8 mouse cellular contexts compared by ENCODE assay signal in genomic region chr14:79139918-79140825, GRCm38 (mm10).
DNase-seq lines count a peak whose midpoint lies in the region; ATAC-seq lines count a peak whose summit lies in the region.

No protein-coding gene starts in this region.

- ATAC-seq in hindbrain, embryonic 15.5 days (ENCODE audit: low FRiP score, low read depth) = peak; percentile 71
- ATAC-seq in limb, embryonic 15.5 days (ENCODE audit: insufficient number of reproducible peaks, low FRiP score, low TSS enrichment, low read depth) = peak; percentile 48; the same call in 1 of the 2 replicates
- ATAC-seq in neural tube, embryonic 14.5 days (ENCODE audit: low read depth) = peak; percentile 91

- H3K9ac ChIP-seq in hindbrain, embryonic 15.5 days = no peak overlapping the region
- no peak overlapping the region for H3K9ac ChIP-seq in limb, embryonic 15.5 days
- 0 out of 2 replicates have a peak overlapping the region, but pooled peaks have one; percentile 16 for H3K9ac ChIP-seq in neural tube, embryonic 14.5 days (replicated peaks; ENCODE audit: low read depth, low read length)

- DNase-seq in gastrocnemius, adult 18-20 months (ENCODE audit: low spot score) = peak; percentile 69
- no peak for DNase-seq in gastrocnemius, postnatal 14 days
- no peak for DNase-seq in forebrain, embryonic 10.5 days (ENCODE audit: extremely low spot score, low spot score)
- DNase-seq in ovary, postnatal 36 days (ENCODE audit: low spot score) = no peak
- DNase-seq in urinary bladder, adult 18-20 months (ENCODE audit: low spot score in 2 of 2) = no peak

- intact Hi-C loops in gastrocnemius, postnatal 14 days (cut with DNase I; ENCODE audit: low total_unique reads) = no loop called here

- H3K4me2 ChIP-seq in hindbrain, embryonic 15.5 days = peak overlapping the region; percentile 14; the same call in 1 of the 2 replicates
- H3K4me2 ChIP-seq in limb, embryonic 15.5 days = no peak overlapping the region
- peak overlapping the region; percentile 25; the same call in 1 of the 2 replicates for H3K4me2 ChIP-seq in neural tube, embryonic 14.5 days (ENCODE audit: low read depth, low read length)

- peak overlapping the region; percentile 65 for H3K27ac ChIP-seq in forebrain, embryonic 10.5 days
- peak overlapping the region; percentile 41 for H3K27ac ChIP-seq in hindbrain, embryonic 15.5 days (replicated peaks)
- no peak overlapping the region; the same call in 1 of the 2 replicates for H3K27ac ChIP-seq in limb, embryonic 15.5 days
- peak overlapping the region; percentile 66 for H3K27ac ChIP-seq in neural tube, embryonic 14.5 days (ENCODE audit: low read depth, low read length)

- no peaks in the 10 kb centered on the region for H3K36me3 ChIP-seq in forebrain, embryonic 10.5 days (replicated peaks)
- no peaks in the 10 kb centered on the region for H3K36me3 ChIP-seq in hindbrain, embryonic 15.5 days
- no peaks in the 10 kb centered on the region for H3K36me3 ChIP-seq in limb, embryonic 15.5 days
- H3K36me3 ChIP-seq in neural tube, embryonic 14.5 days (ENCODE audit: control insufficient read depth, insufficient read depth, low read length) = no peaks in the 10 kb centered on the region

- peaks cover 43% of the 10 kb centered on the region for H3K4me1 ChIP-seq in forebrain, embryonic 10.5 days
- H3K4me1 ChIP-seq in hindbrain, embryonic 15.5 days (replicated peaks) = peaks cover 16% of the 10 kb centered on the region
- peaks cover 28% of the 10 kb centered on the region for H3K4me1 ChIP-seq in limb, embryonic 15.5 days
- H3K4me1 ChIP-seq in neural tube, embryonic 14.5 days (ENCODE audit: control insufficient read depth, insufficient read depth, low read length) = peaks cover 18% of the 10 kb centered on the region

- H3K9me3 ChIP-seq in forebrain, embryonic 10.5 days = no peaks in the 10 kb centered on the region
- no peaks in the 10 kb centered on the region for H3K9me3 ChIP-seq in hindbrain, embryonic 15.5 days
- H3K9me3 ChIP-seq in limb, embryonic 15.5 days = no peaks in the 10 kb centered on the region
- H3K9me3 ChIP-seq in neural tube, embryonic 14.5 days (ENCODE audit: control insufficient read depth, low read length) = no peaks in the 10 kb centered on the region

- no peak overlapping the region for H3K4me3 ChIP-seq in forebrain, embryonic 10.5 days
- H3K4me3 ChIP-seq in hindbrain, embryonic 15.5 days = no peak overlapping the region
- H3K4me3 ChIP-seq in limb, embryonic 15.5 days = no peak overlapping the region
- H3K4me3 ChIP-seq in neural tube, embryonic 14.5 days (ENCODE audit: low read depth, low read length) = no peak overlapping the region

- 0 out of 2 replicates have a peak, but pooled peaks cover 3% of the 10 kb centered on the region for H3K27me3 ChIP-seq in forebrain, embryonic 10.5 days (ENCODE audit: poor library complexity, severe bottlenecking)
- H3K27me3 ChIP-seq in hindbrain, embryonic 15.5 days = no peaks in the 10 kb centered on the region
- H3K27me3 ChIP-seq in limb, embryonic 15.5 days = peaks cover 5% of the 10 kb centered on the region; the same call in 1 of the 2 replicates
- H3K27me3 ChIP-seq in neural tube, embryonic 14.5 days (ENCODE audit: control insufficient read depth, insufficient read depth, low read length) = no peaks in the 10 kb centered on the region

- WGBS in forebrain, embryonic 10.5 days = 44% methylated on average over 19 of the region's 19 CpGs
- 20% methylated on average over 19 of the region's 19 CpGs for WGBS in hindbrain, embryonic 15.5 days
- WGBS in limb, embryonic 15.5 days = 18% methylated on average over 19 of the region's 19 CpGs
- WGBS in neural tube, embryonic 14.5 days = 13% methylated on average over 19 of the region's 19 CpGs
